8 mouse cellular contexts compared by ENCODE assay signal in the genomic region with DNA sequence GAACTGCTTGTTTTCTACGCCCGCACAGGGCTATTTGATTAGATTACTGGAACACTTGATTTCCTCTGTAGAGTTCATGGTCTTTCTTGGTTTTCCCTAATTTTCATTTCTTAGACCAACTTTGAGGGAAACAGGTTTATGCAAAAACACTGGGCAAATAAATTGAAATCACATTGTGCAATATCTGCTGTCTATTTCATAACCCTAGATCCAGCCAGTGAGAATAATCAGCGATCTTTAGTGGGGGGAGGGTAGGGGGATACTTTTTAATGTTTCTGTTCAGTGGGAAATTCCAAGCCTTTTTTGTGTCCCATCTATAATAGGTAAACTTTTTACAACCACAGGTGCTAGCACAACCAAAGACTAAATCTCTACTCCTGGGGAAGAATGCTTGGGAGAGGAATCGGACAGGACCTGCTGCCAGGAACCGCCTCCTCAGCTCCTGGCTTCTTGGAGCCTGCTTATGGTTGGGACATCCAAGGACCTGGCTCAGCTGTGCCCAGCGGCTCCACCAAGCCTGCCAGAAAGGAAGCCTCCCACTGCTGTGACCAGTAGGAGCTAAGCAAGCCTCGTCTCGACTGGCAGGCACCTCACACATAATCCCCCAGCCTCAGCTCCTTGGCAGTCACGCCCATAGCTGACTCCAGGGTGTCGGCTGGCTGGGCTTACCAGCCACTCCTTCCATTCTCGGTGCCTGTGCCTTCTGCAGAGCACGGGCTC.
DNase-seq lines count a peak whose midpoint lies in the region; ATAC-seq and TF ChIP-seq lines count a peak whose summit lies in the region.

No protein-coding gene starts in this region.

- no peak overlapping the region for H3K4me3 ChIP-seq in forebrain, embryonic 10.5 days
- H3K4me3 ChIP-seq in forebrain, postnatal 0 days (ENCODE audit: low read depth, low read length) = no peak overlapping the region

- H3K9ac ChIP-seq in forebrain, postnatal 0 days = no peak overlapping the region

- ATAC-seq in forebrain, postnatal 0 days = no peak

- no peak for DNase-seq in forebrain, embryonic 10.5 days (ENCODE audit: extremely low spot score, low spot score)
- no peak for DNase-seq in forebrain, postnatal 0 days
- peak; percentile 20 to 58 for DNase-seq in urinary bladder, adult 18-20 months (ENCODE audit: low spot score in 2 of 2)
- DNase-seq in urinary bladder, postnatal 4 days (ENCODE audit: low spot score in 2 of 2) = no peak
- DNase-seq in left cerebral cortex, postnatal 4 days = peak; percentile 78
- no peak for DNase-seq in spleen, postnatal 10 days (ENCODE audit: low spot score in 2 of 2)
- DNase-seq in embryo, embryonic 11 days = no peak
- DNase-seq in spleen, postnatal 4 days (ENCODE audit: low spot score in 2 of 2) = no peak

- H3K27me3 ChIP-seq in forebrain, embryonic 10.5 days (ENCODE audit: poor library complexity, severe bottlenecking) = no peaks in the 10 kb centered on the region
- no peaks in the 10 kb centered on the region for H3K27me3 ChIP-seq in forebrain, postnatal 0 days (ENCODE audit: insufficient read depth, low read length)

- no peak for TF ChIP-seq CTCF in forebrain, postnatal 0 days (IDR thresholded peaks at IDR 0.05; ENCODE audit: low read depth)

- intact Hi-C loops in left cerebral cortex, postnatal 4 days (cut with DNase I) = no loop called here

- 49% methylated on average over 12 of the region's 12 CpGs for WGBS in forebrain, embryonic 10.5 days
- 47% methylated on average over 12 of the region's 12 CpGs for WGBS in forebrain, postnatal 0 days

- no peaks in the 10 kb centered on the region for H3K9me3 ChIP-seq in forebrain, embryonic 10.5 days
- no peaks in the 10 kb centered on the region for H3K9me3 ChIP-seq in forebrain, postnatal 0 days (ENCODE audit: low read length)

- peak overlapping the region; percentile 27; the same call in 1 of the 2 replicates for H3K27ac ChIP-seq in forebrain, embryonic 10.5 days
- no peak overlapping the region for H3K27ac ChIP-seq in forebrain, postnatal 0 days (ENCODE audit: low read depth, low read length)

- H3K4me2 ChIP-seq in forebrain, postnatal 0 days (ENCODE audit: low read depth) = no peak overlapping the region

- H3K4me1 ChIP-seq in forebrain, embryonic 10.5 days = peaks cover 5% of the 10 kb centered on the region
- H3K4me1 ChIP-seq in forebrain, postnatal 0 days (ENCODE audit: insufficient read depth) = no peaks in the 10 kb centered on the region

- no peaks in the 10 kb centered on the region for H3K36me3 ChIP-seq in forebrain, embryonic 10.5 days (replicated peaks)
- H3K36me3 ChIP-seq in forebrain, postnatal 0 days (ENCODE audit: insufficient read depth) = no peaks in the 10 kb centered on the region

Comparison
In these comparisons a context has a peak if more than half of its experiments do, and no peak if none do; other contexts are left out.
1. DNase-seq: peak in urinary bladder, adult 18-20 months (2 of 2) and left cerebral cortex, postnatal 4 days (single experiment); none in forebrain, embryonic 10.5 days (single experiment), forebrain, postnatal 0 days (single experiment), urinary bladder, postnatal 4 days (0 of 2), spleen, postnatal 10 days (0 of 2), embryo, embryonic 11 days (single experiment) and spleen, postnatal 4 days (0 of 2).